Mouse (Mus musculus) cerebellum, postnatal 14 days (tissue): ENCODE measurements around the gene 4930432K21Rik.
A peak's percentile ranks its signal among the peaks of the same experiment; 100 is the strongest.

Experiments used
- DNase-seq, 2 experiments: peaks; one replicate each; pipeline ENCODE4 v3.0.0; 2021; ENCODE audit warnings: mixed read lengths in 2 of 2

The 4930432K21Rik gene

GRCm38 (mm10) chr8:84210167-84210791 lies 62.5 kb downstream of the 4930432K21Rik start:
- peak; percentile 91 to 94 for DNase-seq

DNA sequence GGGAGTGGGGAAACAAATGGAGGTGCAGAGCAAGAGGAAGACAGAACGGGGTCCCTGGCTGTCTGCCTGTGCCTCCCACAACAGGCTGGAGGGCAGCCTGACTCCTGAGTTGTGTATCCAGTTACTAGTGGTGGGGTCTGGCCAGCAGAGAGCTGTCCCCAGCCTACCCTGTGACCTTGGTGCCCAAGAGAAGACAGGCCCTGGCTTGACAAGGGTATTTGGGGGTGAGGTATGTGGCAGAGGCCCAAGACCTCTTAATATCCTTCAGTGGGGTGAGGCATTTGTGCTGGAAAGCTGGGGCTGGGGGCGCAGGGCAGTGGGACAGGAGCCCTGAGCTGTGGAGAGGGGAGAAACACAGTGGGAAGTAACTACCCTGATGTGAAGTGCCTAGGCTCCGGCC lies 63.4 kb downstream of the 4930432K21Rik start:
- no peak for DNase-seq

GRCm38 (mm10) chr8:84211881-84212563 lies 64.2 kb downstream of the 4930432K21Rik start:
- DNase-seq = no peak

DNA sequence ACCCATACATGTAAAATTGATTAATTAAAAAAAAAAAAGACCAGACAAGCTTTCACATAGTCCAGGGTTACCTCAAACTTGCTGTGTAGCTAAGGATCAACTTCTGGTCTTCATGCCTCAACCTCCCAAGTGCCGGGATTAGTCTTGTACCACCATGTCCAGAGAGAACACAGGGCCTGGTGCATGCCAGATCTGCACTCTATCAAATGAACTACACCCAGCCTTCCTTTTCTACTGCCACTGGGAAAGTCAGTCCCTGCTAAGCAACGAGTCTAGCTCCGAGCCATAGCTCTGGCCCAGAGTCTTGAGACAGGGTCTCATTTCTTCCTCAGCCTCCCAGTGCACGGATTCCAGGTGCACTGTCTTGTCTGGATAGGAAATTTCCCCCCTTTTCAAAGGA lies 65.5 kb downstream of the 4930432K21Rik start:
- no peak for DNase-seq

GRCm38 (mm10) chr8:84217206-84217605 lies 69.4 kb downstream of the 4930432K21Rik start:
- DNase-seq = no peak

- DNase-seq = no peak
Observed at GRCm38 (mm10) chr8:84218143-84218542, 70.3 kb downstream of the 4930432K21Rik start.

- no peak for DNase-seq
Observed at GRCm38 (mm10) chr8:84220105-84220504, 72.3 kb downstream of the 4930432K21Rik start.
